Mouse (Mus musculus) erythroblast, embryonic 14.5 days (primary cell): ENCODE data around the gene Slc16a3. TPM values are rescaled to one million over a fixed set of nuclear protein-coding genes. Genes with fewer than 3 reads are reported as not detected.

Source experiments
- H3K27me3 ChIP-seq: 2 replicates; pipeline ENCODE4 v1.6.1; 2012; ENCODE audit warnings: inconsistent platforms; ENCODE audit not compliant: control insufficient read depth
- H3K36me3 ChIP-seq: 2 replicates; pipeline ENCODE4 v1.6.1; 2012; ENCODE audit warnings: mild to moderate bottlenecking, inconsistent platforms; ENCODE audit not compliant: control insufficient read depth
- H3K4me1 ChIP-seq: 2 replicates; pipeline ENCODE4 v1.6.1; 2012; ENCODE audit warnings: inconsistent platforms; ENCODE audit not compliant: control insufficient read depth
- H3K4me3 ChIP-seq: replicated peaks from 2 replicates; pipeline ENCODE3; 2012; ENCODE audit warnings: moderate library complexity, mild to moderate bottlenecking, inconsistent platforms
- H3K9me3 ChIP-seq: 2 replicates; pipeline ENCODE4 v1.6.1; 2012; ENCODE audit warnings: low read length, inconsistent platforms, mixed read lengths; ENCODE audit not compliant: control insufficient read depth
- GATA1 ChIP-seq: IDR thresholded peaks from 2 replicates; pipeline ENCODE4 v1.6.1; 2012; ENCODE audit warnings: low read length, inconsistent platforms, mixed read lengths
- TAL1 ChIP-seq: IDR thresholded peaks from 3 replicates; pipeline ENCODE4 v1.6.1; 2012; ENCODE audit warnings: low read length, inconsistent platforms, mixed read lengths
- polyA plus RNA-seq: library from polyadenylated mRNA; stranded (reverse); fragments of >175 nt; gene quantifications from 2 replicates; pipeline ENCODE4 v1.2.3, GENCODE M21; 2012

The Slc16a3 gene
- polyA plus RNA-seq, 1 experiment: 8.2 TPM

GRCm38 (mm10) chr11:120954936-120955335 is 6.7 kb downstream of the Slc16a3 start:
- Histone ChIP-seq H3K27me3 (peaks cover 4% of the 10 kb centered on the region), H3K4me3 (no peak overlapping the region), H3K4me1 (peaks cover 77% of the 10 kb centered on the region), H3K9me3 (no peaks in the 10 kb centered on the region), H3K36me3 (peaks cover 83% of the 10 kb centered on the region)
- TF ChIP-seq TAL1: no peak

GRCm38 (mm10) chr11:120955701-120956100 is 7.4 kb downstream of the Slc16a3 start:
- H3K4me1 ChIP-seq: peaks cover 74% of the 10 kb centered on the region
- TF ChIP-seq TAL1: no peak
- TF ChIP-seq GATA1: no peak
- H3K27me3 ChIP-seq: no peaks in the 10 kb centered on the region
- no peaks in the 10 kb centered on the region for H3K9me3 ChIP-seq
- peaks cover 90% of the 10 kb centered on the region for H3K36me3 ChIP-seq
- H3K4me3 ChIP-seq: no peak overlapping the region

- Histone ChIP-seq H3K4me1 (peaks cover 61% of the 10 kb centered on the region), H3K27me3 (no peaks in the 10 kb centered on the region), H3K4me3 (no peak overlapping the region), H3K9me3 (no peaks in the 10 kb centered on the region), H3K36me3 (peaks cover 97% of the 10 kb centered on the region)
- no peak for TF ChIP-seq GATA1
- TF ChIP-seq TAL1: no peak
Measured at GRCm38 (mm10) chr11:120957052-120957451, 8.8 kb downstream of the Slc16a3 start.

GRCm38 (mm10) chr11:120957731-120958257 is 9.5 kb downstream of the Slc16a3 start:
- Histone ChIP-seq H3K36me3 (peaks cover 97% of the 10 kb centered on the region), H3K4me3 (no peak overlapping the region), H3K27me3 (no peaks in the 10 kb centered on the region), H3K4me1 (peaks cover 56% of the 10 kb centered on the region), H3K9me3 (no peaks in the 10 kb centered on the region)
- TF ChIP-seq GATA1 (no peak), TAL1 (no peak)

- H3K4me1 ChIP-seq: peaks cover 44% of the 10 kb centered on the region
- peaks cover 100% of the 10 kb centered on the region for H3K36me3 ChIP-seq
- no peak overlapping the region for H3K4me3 ChIP-seq
- TF ChIP-seq TAL1 (no peak), GATA1 (no peak)
- no peaks in the 10 kb centered on the region for H3K9me3 ChIP-seq
- no peaks in the 10 kb centered on the region for H3K27me3 ChIP-seq
Measured at GRCm38 (mm10) chr11:120959066-120959465, 10.8 kb downstream of the Slc16a3 start.

GRCm38 (mm10) chr11:120959564-120959963 is 11.3 kb downstream of the Slc16a3 start:
- no peak for TF ChIP-seq GATA1
- TF ChIP-seq TAL1: no peak
- Histone ChIP-seq H3K9me3 (no peaks in the 10 kb centered on the region), H3K4me3 (no peak overlapping the region), H3K36me3 (peaks cover 100% of the 10 kb centered on the region), H3K27me3 (no peaks in the 10 kb centered on the region), H3K4me1 (peaks cover 39% of the 10 kb centered on the region)

DNA sequence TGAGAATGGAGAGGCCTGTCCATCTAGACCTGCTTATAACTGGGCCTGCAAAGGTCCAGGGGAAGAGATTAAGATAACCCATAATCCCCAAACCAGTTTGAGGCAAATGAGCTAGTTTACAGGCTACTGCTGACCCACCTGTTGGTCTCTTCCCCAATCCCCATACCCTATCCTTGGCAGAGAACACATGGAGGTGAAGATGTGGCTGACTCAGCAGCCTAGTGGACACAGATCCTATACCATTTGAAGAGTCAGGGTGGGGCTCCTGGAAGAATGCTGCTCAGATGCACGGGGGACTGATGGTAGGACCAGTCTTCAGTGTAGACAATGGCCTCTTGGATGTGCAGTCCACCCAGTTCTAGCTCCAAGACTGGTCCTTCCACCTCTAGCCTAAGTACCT is 12.0 kb downstream of the Slc16a3 start:
- TF ChIP-seq GATA1: no peak
- Histone ChIP-seq H3K4me3 (no peak overlapping the region), H3K36me3 (peaks cover 100% of the 10 kb centered on the region), H3K9me3 (no peaks in the 10 kb centered on the region), H3K4me1 (peaks cover 36% of the 10 kb centered on the region), H3K27me3 (no peaks in the 10 kb centered on the region)

- H3K27me3 ChIP-seq: no peaks in the 10 kb centered on the region
- no peak for TF ChIP-seq GATA1
- TF ChIP-seq TAL1: no peak
Measured at GRCm38 (mm10) chr11:120961594-120961993, 13.3 kb downstream of the Slc16a3 start.

DNA sequence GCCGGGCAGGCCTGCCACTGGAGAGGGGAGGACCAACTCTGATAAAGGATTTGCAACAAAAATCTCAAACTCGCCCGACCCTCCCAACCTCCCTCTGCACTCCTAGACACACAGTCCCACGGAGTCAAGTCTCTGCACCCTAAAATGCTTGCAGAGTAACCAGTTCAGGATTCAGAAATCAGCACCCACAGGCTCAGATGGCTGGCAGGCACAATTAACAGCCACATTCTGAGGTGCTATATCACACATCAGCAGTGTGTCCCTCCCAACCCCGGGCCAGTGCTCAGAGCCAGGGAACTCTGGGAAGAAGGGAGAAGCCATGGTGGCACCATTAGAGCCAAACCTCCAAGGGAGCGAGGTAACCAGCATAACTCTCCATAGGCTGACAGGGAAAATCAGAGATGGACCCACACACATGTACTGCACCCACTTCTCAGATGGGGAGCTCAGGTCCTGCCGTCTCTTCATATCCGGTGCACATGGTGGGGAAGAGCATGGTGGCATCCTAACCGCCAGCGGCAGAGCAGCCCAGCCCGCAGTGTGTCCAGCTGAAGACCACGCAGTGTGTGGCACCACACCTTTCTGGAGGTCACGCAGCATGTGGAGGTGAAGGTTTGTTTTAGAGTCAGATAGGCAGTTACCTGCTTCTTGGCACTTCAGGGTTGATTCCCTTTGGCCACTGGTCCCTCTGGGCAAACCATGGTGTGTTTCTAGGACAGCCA is 13.9 kb downstream of the Slc16a3 start:
- H3K27me3 ChIP-seq: no peaks in the 10 kb centered on the region
- peaks cover 28% of the 10 kb centered on the region for H3K4me1 ChIP-seq
- H3K4me3 ChIP-seq: no peak overlapping the region
- no peaks in the 10 kb centered on the region for H3K9me3 ChIP-seq
- TF ChIP-seq TAL1: no peak
- no peak for TF ChIP-seq GATA1
- peaks cover 100% of the 10 kb centered on the region for H3K36me3 ChIP-seq

More at GRCm38 (mm10) chr11:120961594-120961993, 13.3 kb downstream of the Slc16a3 start:
- Histone ChIP-seq H3K4me1 (peaks cover 31% of the 10 kb centered on the region), H3K36me3 (peaks cover 100% of the 10 kb centered on the region), H3K4me3 (no peak overlapping the region), H3K9me3 (no peaks in the 10 kb centered on the region)
